Mouse (Mus musculus): ENCODE measurements around the gene Ttc7b.

DNA sequence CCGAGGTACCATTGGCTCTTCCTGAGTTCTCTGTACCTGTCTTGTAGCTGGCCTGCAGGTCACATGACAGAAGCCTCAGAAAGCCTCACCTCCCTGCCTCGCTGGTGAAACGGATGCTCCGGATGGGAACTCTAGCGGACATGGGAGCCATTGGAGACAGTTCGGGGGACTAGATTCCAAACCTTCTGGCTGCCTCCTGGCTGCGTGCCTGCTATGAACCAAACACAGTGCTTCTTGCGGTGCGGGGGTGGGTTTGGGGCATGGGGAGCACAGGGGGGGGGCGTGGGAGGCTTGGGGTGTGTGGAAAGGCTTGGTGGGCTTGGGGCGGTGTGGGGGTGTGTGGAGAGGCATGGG lies 230.5 kb downstream of the Ttc7b start:
- TF ChIP-seq EP300 (IDR thresholded peaks at IDR 0.05), result no peak
- no peak for TF ChIP-seq CTCF (IDR thresholded peaks at IDR 0.05)
